Mouse (Mus musculus) spleen, adult 2 months (tissue): ENCODE data around the gene Tars2.

Source experiments
- CTCF ChIP-seq: fragments of 200-500 bp; IDR thresholded peaks from 2 replicates; pipeline ENCODE4 v1.5.1; 2011; ENCODE audit warnings: mild to moderate bottlenecking, inconsistent platforms; ENCODE audit not compliant: insufficient read depth, insufficient read length, insufficient replicate concordance; ENCODE audit errors: extremely low read depth
- POLR2A ChIP-seq: fragments of 200-500 bp; IDR thresholded peaks from 2 replicates; pipeline ENCODE4 v1.6.1; 2011; ENCODE audit warnings: low read depth, low read length, inconsistent platforms

GRCm38 (mm10) chr3:95756808-95757207 is 3.2 kb downstream of the Tars2 start:
- no peak for TF ChIP-seq POLR2A
- no peak for TF ChIP-seq CTCF
